Mouse (Mus musculus): ENCODE data around the gene Map7d1.

DNA sequence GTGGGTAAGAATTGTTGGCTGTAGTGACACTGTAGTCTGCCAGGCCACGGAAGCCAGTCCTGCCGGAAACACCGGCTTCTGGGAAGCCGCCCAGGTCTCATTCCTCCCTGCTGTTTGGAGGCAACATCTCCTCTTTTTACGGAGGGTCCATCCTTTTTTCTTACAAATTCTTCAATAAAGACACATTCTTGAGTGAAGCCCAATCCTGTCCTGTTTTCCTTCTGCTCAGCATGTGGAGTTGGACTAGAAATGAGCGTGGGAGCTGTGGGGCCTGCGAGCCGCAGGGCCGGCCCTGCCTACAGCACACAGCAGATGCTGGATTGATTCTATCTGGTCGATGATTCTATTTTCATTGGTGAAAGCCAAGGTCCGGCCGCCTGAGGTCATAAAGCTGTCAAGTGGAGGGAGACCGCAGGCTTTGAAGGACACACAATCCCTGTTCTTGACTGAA, 19.6 kb upstream of the Map7d1 start:
- TF ChIP-seq CTCF (IDR thresholded peaks at IDR 0.05; ENCODE audit: low read depth) (no peak), EP300 (IDR thresholded peaks at IDR 0.05; ENCODE audit: low read depth) (no peak)
